Mouse (Mus musculus): Measurements from ENCODE around the gene Ncdn.

Ncdn gene

GRCm38 (mm10) chr4:126753268-126754230 lies at the start of gene Ncdn, which contains the start of gene AU040320:
Ncdn (minus strand) TSS chr4:126753438.
AU040320 (plus strand) TSS chr4:126753544.
- DNase-seq, result peak; percentile 94 to 95

GRCm38 (mm10) chr4:126802174-126802573 lies 48.9 kb upstream of the Ncdn start:
- no peak for DNase-seq

- DNase-seq, result no peak
These were observed 39.3 kb upstream of the Ncdn start for GRCm38 (mm10) chr4:126792341-126793102.

- DNase-seq, result no peak
These were observed 29.8 kb upstream of the Ncdn start for GRCm38 (mm10) chr4:126782996-126783395.

GRCm38 (mm10) chr4:126782512-126782911 lies 29.3 kb upstream of the Ncdn start:
- DNase-seq, result no peak

- DNase-seq, result no peak
These were observed 28.6 kb upstream of the Ncdn start for GRCm38 (mm10) chr4:126781871-126782270.

GRCm38 (mm10) chr4:126779826-126780775 lies 26.9 kb upstream of the Ncdn start:
- DNase-seq, result no peak

- DNase-seq, result no peak
These were observed 25.9 kb upstream of the Ncdn start for GRCm38 (mm10) chr4:126779148-126779581.

- DNase-seq, result no peak
These were observed 21.9 kb upstream of the Ncdn start for GRCm38 (mm10) chr4:126775182-126775581.

- DNase-seq, result no peak
These were observed 20.6 kb upstream of the Ncdn start for GRCm38 (mm10) chr4:126773871-126774270.

- no peak for DNase-seq
These were observed 17.6 kb upstream of the Ncdn start for GRCm38 (mm10) chr4:126770831-126771230.

GRCm38 (mm10) chr4:126769800-126770563 lies 16.7 kb upstream of the Ncdn start:
- DNase-seq, result no peak

- DNase-seq, result no peak
These were observed 10.2 kb upstream of the Ncdn start for GRCm38 (mm10) chr4:126763483-126763882.

GRCm38 (mm10) chr4:126762586-126763359 lies 9.5 kb upstream of the Ncdn start:
- DNase-seq, result no peak

- DNase-seq, result no peak
These were observed 6.2 kb upstream of the Ncdn start for GRCm38 (mm10) chr4:126759435-126759834.

- no peak for DNase-seq
These were observed 5.1 kb upstream of the Ncdn start for GRCm38 (mm10) chr4:126758299-126758698.

- no peak for DNase-seq
These were observed 3.5 kb upstream of the Ncdn start for GRCm38 (mm10) chr4:126756766-126757165.

GRCm38 (mm10) chr4:126754736-126755374 lies 1.6 kb upstream of the Ncdn start:
- no peak for DNase-seq

GRCm38 (mm10) chr4:126754231-126754611 lies 983 bp upstream of the Ncdn start:
- no peak for DNase-seq

- no peak for DNase-seq
These were observed 563 bp downstream of the Ncdn start for GRCm38 (mm10) chr4:126752608-126753141.
